Mouse (Mus musculus): ENCODE measurements at regions not wholly inside any gene's neighbourhood (a gene's known extent, or its start where the extent isn't known, plus 50 kb on each side); places are given as distances from the start of the nearest gene placed in this dataset.

DNA sequence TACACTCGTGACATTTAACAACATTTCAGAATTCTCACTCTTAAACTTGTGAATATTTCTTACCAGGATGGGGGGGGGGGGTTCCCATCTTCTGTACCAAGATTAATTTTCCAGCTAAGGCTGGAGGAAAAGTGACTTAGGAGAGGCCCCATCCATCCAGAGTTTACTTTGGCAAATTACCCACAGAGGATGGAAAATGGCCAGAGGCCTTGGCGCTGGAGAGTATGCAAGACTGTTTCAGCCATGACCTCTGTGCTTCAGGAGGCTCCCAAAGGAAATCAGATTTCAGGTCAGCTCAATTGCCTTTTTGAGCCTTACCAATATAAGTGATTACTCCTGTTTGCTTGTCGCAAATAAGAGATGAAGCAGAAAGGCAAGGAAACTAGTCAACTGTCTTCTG, 143.4 kb upstream of the F930015N05Rik start:
- ATAC-seq (replicated peaks; ENCODE audit: insufficient number of reproducible peaks, low FRiP score, low TSS enrichment, low read depth) = no peak
- no peaks in the 10 kb centered on the region for H3K27me3 ChIP-seq (ENCODE audit: control insufficient read depth, insufficient read depth, low read length)
- H3K9me3 ChIP-seq (replicated peaks; ENCODE audit: control insufficient read depth, low read length) = no peaks in the 10 kb centered on the region
- H3K4me1 ChIP-seq (ENCODE audit: control insufficient read depth, insufficient read depth, low read length) = no peaks in the 10 kb centered on the region
- no peak overlapping the region for H3K9ac ChIP-seq (replicated peaks; ENCODE audit: low read length)
- no peak overlapping the region for H3K4me2 ChIP-seq (ENCODE audit: low read depth, low read length)
- peak; percentile 17 for DNase-seq (ENCODE audit: low spot score)
- WGBS = 46% methylated on average over 3 of the region's 3 CpGs
- no peak overlapping the region for H3K4me3 ChIP-seq (ENCODE audit: low read depth, low read length)
- no peaks in the 10 kb centered on the region for H3K36me3 ChIP-seq (replicated peaks; ENCODE audit: control insufficient read depth, insufficient read depth, low read depth, low read length)
- no peak overlapping the region for H3K27ac ChIP-seq (replicated peaks; ENCODE audit: low read depth, low read length)

DNA sequence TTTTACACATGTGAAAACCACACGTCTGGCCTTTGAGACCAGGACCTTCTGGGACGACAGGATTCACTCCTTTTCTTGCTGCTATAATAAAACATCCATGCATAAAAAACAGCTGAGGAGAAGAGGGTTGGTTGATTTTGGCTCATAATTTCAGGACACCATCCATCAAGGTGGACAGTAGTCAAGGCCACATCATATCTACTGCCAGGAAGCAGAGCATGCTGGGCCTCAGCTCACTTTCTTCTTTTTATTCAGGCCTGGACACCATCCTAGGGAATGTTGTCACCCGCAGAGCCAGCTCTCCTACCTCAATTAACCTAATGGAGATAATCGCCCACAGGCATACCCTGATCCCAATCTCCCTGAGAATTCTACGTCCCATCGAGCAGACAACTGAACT, 149.6 kb upstream of the F930015N05Rik start:
- ATAC-seq (replicated peaks; ENCODE audit: insufficient number of reproducible peaks, low FRiP score, low TSS enrichment, low read depth) (no peak), DNase-seq (ENCODE audit: low spot score) (no peak)
- no peaks in the 10 kb centered on the region; the same call in 1 of the 2 replicates for H3K4me1 ChIP-seq (ENCODE audit: control insufficient read depth, insufficient read depth, low read length)
- no peaks in the 10 kb centered on the region for H3K27me3 ChIP-seq (ENCODE audit: control insufficient read depth, insufficient read depth, low read length)
- no peak overlapping the region for H3K4me2 ChIP-seq (ENCODE audit: low read depth, low read length)
- H3K4me3 ChIP-seq (ENCODE audit: low read depth, low read length) = no peak overlapping the region
- no peaks in the 10 kb centered on the region for H3K9me3 ChIP-seq (replicated peaks; ENCODE audit: control insufficient read depth, low read length)
- 51% methylated on average over 6 of the region's 6 CpGs for WGBS
- no peak overlapping the region for H3K27ac ChIP-seq (replicated peaks; ENCODE audit: low read depth, low read length)
- H3K36me3 ChIP-seq (replicated peaks; ENCODE audit: control insufficient read depth, insufficient read depth, low read depth, low read length) = no peaks in the 10 kb centered on the region
- no peak overlapping the region for H3K9ac ChIP-seq (replicated peaks; ENCODE audit: low read length)

DNA sequence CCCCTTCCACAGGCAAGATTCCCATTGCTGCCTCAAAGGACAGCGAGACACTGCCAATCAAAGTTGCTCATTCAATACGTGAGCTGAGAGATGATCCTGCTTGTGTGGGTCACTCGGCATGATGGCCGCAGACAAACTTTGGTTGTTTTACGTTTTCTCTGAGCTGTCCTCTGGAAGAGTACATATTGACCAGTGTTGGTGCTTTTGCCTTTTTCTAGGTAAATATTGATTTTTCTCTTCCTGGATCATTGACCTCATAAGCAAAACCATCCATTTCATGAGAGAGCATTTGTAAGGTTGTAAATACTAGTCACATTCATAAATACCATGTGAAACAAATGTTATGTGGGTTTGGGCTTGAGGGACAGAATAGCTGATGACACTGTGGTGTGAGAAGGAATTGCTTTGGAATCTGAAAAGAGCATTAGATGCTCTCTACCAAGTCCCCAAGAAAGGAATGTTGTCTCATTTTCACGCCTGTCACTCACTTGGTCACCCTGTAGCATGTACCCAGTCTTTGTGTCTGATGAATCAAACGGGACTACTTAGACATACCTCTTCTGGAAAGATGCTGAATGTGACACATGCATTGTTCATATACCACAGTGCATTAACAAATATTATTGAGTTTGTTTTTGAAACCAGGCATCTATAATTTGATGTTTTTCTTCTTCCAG, 150.7 kb upstream of the F930015N05Rik start:
- 62% methylated on average over 7 of the region's 7 CpGs for WGBS
- Histone ChIP-seq H3K4me2 (ENCODE audit: low read depth, low read length) (no peak overlapping the region), H3K9me3 (replicated peaks; ENCODE audit: control insufficient read depth, low read length) (no peaks in the 10 kb centered on the region), H3K4me3 (ENCODE audit: low read depth, low read length) (no peak overlapping the region), H3K27ac (replicated peaks; ENCODE audit: low read depth, low read length) (no peak overlapping the region), H3K36me3 (replicated peaks; ENCODE audit: control insufficient read depth, insufficient read depth, low read depth, low read length) (no peaks in the 10 kb centered on the region), H3K9ac (replicated peaks; ENCODE audit: low read length) (no peak overlapping the region), H3K4me1 (ENCODE audit: control insufficient read depth, insufficient read depth, low read length) (no peaks in the 10 kb centered on the region; the same call in 1 of the 2 replicates), H3K27me3 (ENCODE audit: control insufficient read depth, insufficient read depth, low read length) (no peaks in the 10 kb centered on the region)
- DNase-seq (ENCODE audit: low spot score) = peak; percentile 7
- no peak for ATAC-seq (replicated peaks; ENCODE audit: insufficient number of reproducible peaks, low FRiP score, low TSS enrichment, low read depth)

DNA sequence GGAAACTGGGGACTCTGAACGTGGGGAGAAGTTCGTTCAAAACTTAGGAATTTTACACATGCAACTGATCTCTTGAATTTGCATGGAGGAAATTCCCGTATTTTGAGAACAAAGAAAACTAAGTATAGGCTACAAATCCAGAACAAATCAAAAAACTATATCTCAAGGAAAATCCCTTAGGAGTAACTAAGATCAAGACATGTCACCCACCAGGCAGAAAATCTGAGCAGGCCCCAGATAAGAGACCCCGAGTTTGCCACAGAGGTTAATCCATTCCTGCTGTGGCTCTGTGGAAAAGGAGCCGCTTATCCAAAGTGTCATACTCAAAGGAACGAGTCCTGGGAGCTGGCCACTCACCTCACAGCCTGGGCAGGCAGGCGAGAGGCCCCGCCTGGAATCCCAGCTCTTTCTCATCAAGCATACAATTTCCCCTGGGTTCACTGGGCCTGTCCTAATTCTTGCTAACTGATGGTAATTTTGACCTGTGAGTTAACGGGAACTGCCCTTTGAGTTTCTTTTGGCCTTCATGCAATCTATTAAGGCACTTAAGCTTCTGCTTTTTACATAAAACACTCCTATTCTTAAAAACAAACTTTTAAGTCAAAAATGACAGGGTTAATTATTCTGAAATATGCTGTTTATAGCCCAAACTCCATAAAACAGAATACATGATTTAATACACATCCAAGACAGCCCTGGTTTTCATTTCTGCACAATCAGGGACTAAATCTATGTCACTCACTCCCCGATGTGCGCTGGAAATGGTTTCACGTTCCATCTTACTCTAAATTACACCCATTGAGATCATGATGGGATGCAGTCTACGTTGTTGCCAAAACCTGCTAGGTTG, 151.5 kb upstream of the F930015N05Rik start:
- DNase-seq (ENCODE audit: low spot score) (peak; percentile 84), ATAC-seq (replicated peaks; ENCODE audit: insufficient number of reproducible peaks, low FRiP score, low TSS enrichment, low read depth) (peak; percentile 65; the same call in 1 of the 2 replicates)
- Histone ChIP-seq H3K9ac (replicated peaks; ENCODE audit: low read length) (no peak overlapping the region), H3K9me3 (replicated peaks; ENCODE audit: control insufficient read depth, low read length) (no peaks in the 10 kb centered on the region), H3K4me3 (ENCODE audit: low read depth, low read length) (no peak overlapping the region), H3K27me3 (ENCODE audit: control insufficient read depth, insufficient read depth, low read length) (no peaks in the 10 kb centered on the region), H3K27ac (replicated peaks; ENCODE audit: low read depth, low read length) (0 out of 2 replicates have a peak overlapping the region, but pooled peaks have one; percentile 20), H3K4me2 (ENCODE audit: low read depth, low read length) (no peak overlapping the region), H3K36me3 (replicated peaks; ENCODE audit: control insufficient read depth, insufficient read depth, low read depth, low read length) (no peaks in the 10 kb centered on the region), H3K4me1 (ENCODE audit: control insufficient read depth, insufficient read depth, low read length) (no peaks in the 10 kb centered on the region; the same call in 1 of the 2 replicates)
- WGBS = 13% methylated on average over 13 of the region's 13 CpGs

DNA sequence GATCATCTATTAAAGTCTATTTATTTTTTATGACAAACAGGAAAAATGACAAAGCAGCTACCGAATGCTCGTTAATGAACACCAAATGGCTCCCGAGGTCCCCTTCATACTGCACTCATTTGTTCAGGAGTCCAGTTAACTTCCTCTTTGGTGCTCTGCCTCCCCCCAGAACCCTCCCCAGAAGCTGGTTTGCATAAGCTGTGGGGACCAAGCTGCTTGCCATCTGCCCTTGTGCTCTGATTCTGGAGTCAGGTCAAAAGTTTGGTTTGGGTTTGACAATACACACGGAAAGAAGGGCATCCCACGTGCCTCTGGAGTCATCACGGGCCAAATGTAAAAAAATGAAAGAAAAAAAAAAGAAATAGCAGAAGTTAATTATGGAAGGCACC, 152.1 kb upstream of the F930015N05Rik start:
- no peaks in the 10 kb centered on the region for H3K9me3 ChIP-seq (replicated peaks; ENCODE audit: control insufficient read depth, low read length)
- H3K4me2 ChIP-seq (ENCODE audit: low read depth, low read length) = no peak overlapping the region
- H3K27me3 ChIP-seq (ENCODE audit: control insufficient read depth, insufficient read depth, low read length) = no peaks in the 10 kb centered on the region
- H3K36me3 ChIP-seq (replicated peaks; ENCODE audit: control insufficient read depth, insufficient read depth, low read depth, low read length) = no peaks in the 10 kb centered on the region
- ATAC-seq (replicated peaks; ENCODE audit: insufficient number of reproducible peaks, low FRiP score, low TSS enrichment, low read depth) = no peak
- 26% methylated on average over 6 of the region's 6 CpGs for WGBS
- no peak overlapping the region for H3K27ac ChIP-seq (replicated peaks; ENCODE audit: low read depth, low read length)
- DNase-seq (ENCODE audit: low spot score) = peak; percentile 76
- no peak overlapping the region for H3K4me3 ChIP-seq (ENCODE audit: low read depth, low read length)
- no peak overlapping the region for H3K9ac ChIP-seq (replicated peaks; ENCODE audit: low read length)
- H3K4me1 ChIP-seq (ENCODE audit: control insufficient read depth, insufficient read depth, low read length) = no peaks in the 10 kb centered on the region; the same call in 1 of the 2 replicates

DNA sequence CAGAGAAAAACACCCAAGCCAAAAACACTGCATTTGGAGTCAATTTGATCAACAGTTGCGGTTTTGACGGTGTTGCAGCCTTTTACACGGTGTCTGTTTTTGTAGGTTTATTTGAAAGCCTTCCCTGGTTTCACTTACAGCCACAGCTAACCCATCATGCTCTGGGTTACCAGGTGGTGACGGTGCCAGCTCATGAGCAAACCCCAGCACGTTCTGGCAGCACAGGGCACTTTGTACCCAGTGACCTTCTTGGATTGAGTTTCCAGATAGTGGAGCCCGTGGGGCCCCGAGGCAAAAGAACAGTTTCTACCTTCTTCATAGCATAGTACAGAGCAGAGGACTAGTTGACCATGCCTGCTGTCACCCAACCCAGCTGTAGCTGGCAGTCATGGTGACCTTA, 152.6 kb upstream of the F930015N05Rik start:
- no peaks in the 10 kb centered on the region for H3K36me3 ChIP-seq (replicated peaks; ENCODE audit: control insufficient read depth, insufficient read depth, low read depth, low read length)
- no peak overlapping the region for H3K4me3 ChIP-seq (ENCODE audit: low read depth, low read length)
- H3K27ac ChIP-seq (replicated peaks; ENCODE audit: low read depth, low read length) = no peak overlapping the region
- 55% methylated on average over 7 of the region's 7 CpGs for WGBS
- no peaks in the 10 kb centered on the region; the same call in 1 of the 2 replicates for H3K4me1 ChIP-seq (ENCODE audit: control insufficient read depth, insufficient read depth, low read length)
- no peak overlapping the region for H3K9ac ChIP-seq (replicated peaks; ENCODE audit: low read length)
- ATAC-seq (replicated peaks; ENCODE audit: insufficient number of reproducible peaks, low FRiP score, low TSS enrichment, low read depth) (no peak), DNase-seq (ENCODE audit: low spot score) (no peak)
- H3K9me3 ChIP-seq (replicated peaks; ENCODE audit: control insufficient read depth, low read length) = no peaks in the 10 kb centered on the region
- H3K4me2 ChIP-seq (ENCODE audit: low read depth, low read length) = no peak overlapping the region
- H3K27me3 ChIP-seq (ENCODE audit: control insufficient read depth, insufficient read depth, low read length) = no peaks in the 10 kb centered on the region

DNA sequence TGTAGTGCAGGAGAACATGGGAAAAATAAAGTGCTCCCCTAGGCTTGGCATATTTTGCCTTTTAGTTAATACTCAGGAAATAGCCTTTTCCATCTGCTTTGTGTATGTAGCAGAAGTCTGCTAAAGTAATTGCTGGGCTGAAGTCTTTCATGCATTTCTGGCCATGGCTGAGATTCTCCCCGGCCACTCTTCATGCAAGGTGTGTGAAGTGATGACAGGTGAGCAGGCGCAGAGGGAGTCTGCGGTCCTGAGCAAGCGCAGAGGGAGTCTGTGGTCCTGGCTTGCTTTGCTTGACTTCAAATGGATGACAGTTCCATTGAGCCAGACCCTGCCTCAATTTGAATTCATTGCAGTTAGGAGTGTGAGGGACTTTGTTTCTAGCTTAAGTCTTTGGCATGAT, 153.6 kb upstream of the F930015N05Rik start:
- Histone ChIP-seq H3K27me3 (ENCODE audit: control insufficient read depth, insufficient read depth, low read length) (no peaks in the 10 kb centered on the region), H3K27ac (replicated peaks; ENCODE audit: low read depth, low read length) (no peak overlapping the region), H3K9me3 (replicated peaks; ENCODE audit: control insufficient read depth, low read length) (no peaks in the 10 kb centered on the region), H3K9ac (replicated peaks; ENCODE audit: low read length) (no peak overlapping the region), H3K36me3 (replicated peaks; ENCODE audit: control insufficient read depth, insufficient read depth, low read depth, low read length) (no peaks in the 10 kb centered on the region), H3K4me2 (ENCODE audit: low read depth, low read length) (no peak overlapping the region), H3K4me3 (ENCODE audit: low read depth, low read length) (no peak overlapping the region), H3K4me1 (ENCODE audit: control insufficient read depth, insufficient read depth, low read length) (no peaks in the 10 kb centered on the region; the same call in 1 of the 2 replicates)
- WGBS = 68% methylated on average over 4 of the region's 4 CpGs
- no peak for DNase-seq (ENCODE audit: low spot score)
- ATAC-seq (replicated peaks; ENCODE audit: insufficient number of reproducible peaks, low FRiP score, low TSS enrichment, low read depth) = no peak

DNA sequence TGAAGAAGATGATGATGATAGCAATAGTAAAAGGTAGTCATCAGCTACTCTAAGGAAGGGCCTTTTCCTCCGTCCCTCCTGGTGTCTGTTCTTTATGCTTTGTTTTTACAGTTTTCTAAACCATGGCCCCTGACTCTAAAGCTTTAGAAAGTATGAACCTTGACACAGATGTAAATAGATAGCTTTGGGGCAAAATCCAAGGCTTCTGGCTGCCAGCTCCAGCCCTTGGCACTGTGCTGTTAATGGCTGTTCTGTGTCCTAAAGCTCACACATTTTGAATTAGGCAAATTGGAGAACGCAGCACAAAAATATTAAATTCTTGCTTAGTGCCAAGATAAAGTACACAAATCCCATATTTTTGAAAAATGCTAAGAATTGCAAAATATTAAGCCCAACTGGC, 155.8 kb upstream of the F930015N05Rik start:
- Histone ChIP-seq H3K4me1 (ENCODE audit: control insufficient read depth, insufficient read depth, low read length) (no peaks in the 10 kb centered on the region; the same call in 1 of the 2 replicates), H3K27ac (replicated peaks; ENCODE audit: low read depth, low read length) (no peak overlapping the region), H3K4me3 (ENCODE audit: low read depth, low read length) (no peak overlapping the region), H3K9ac (replicated peaks; ENCODE audit: low read length) (no peak overlapping the region), H3K27me3 (ENCODE audit: control insufficient read depth, insufficient read depth, low read length) (no peaks in the 10 kb centered on the region), H3K9me3 (replicated peaks; ENCODE audit: control insufficient read depth, low read length) (no peaks in the 10 kb centered on the region), H3K36me3 (replicated peaks; ENCODE audit: control insufficient read depth, insufficient read depth, low read depth, low read length) (no peaks in the 10 kb centered on the region), H3K4me2 (ENCODE audit: low read depth, low read length) (no peak overlapping the region)
- DNase-seq (ENCODE audit: low spot score) (no peak), ATAC-seq (replicated peaks; ENCODE audit: insufficient number of reproducible peaks, low FRiP score, low TSS enrichment, low read depth) (no peak)
- WGBS = 79% methylated on average over 2 of the region's 2 CpGs
